Mouse (Mus musculus): ENCODE measurements at regions not wholly inside any gene's neighbourhood (a gene's known extent, or its start where the extent isn't known, plus 50 kb on each side); places are given as distances from the start of the nearest gene placed in this dataset.

GRCm38 (mm10) chr4:47605676-47606075, 131.2 kb downstream of the Sec61b start:
- TF ChIP-seq CTCF (IDR thresholded peaks at IDR 0.05; ENCODE audit: control insufficient read depth, insufficient read depth, insufficient read length) (no peak), MYOD1 (IDR thresholded peaks at IDR 0.05; ENCODE audit: control insufficient read depth, insufficient read length, low read depth) (no peak), FOSL1 (IDR thresholded peaks at IDR 0.05; ENCODE audit: insufficient read depth, low read length, poor library complexity, severe bottlenecking) (no peak), USF1 (IDR thresholded peaks at IDR 0.05; ENCODE audit: low read depth) (no peak), CEBPB (IDR thresholded peaks at IDR 0.05; ENCODE audit: low read depth) (no peak), MYOG (IDR thresholded peaks at IDR 0.05; ENCODE audit: control insufficient read depth, extremely low read depth, insufficient read length) (no peak), MAX (IDR thresholded peaks at IDR 0.05) (no peak)
- no peak overlapping the region for H3K4me3 ChIP-seq (ENCODE audit: insufficient read depth, poor library complexity, severe bottlenecking)
- H3K79me3 ChIP-seq (ENCODE audit: low read depth): no peaks in the 10 kb centered on the region
- H3K27me3 ChIP-seq (ENCODE audit: control insufficient read depth, insufficient read depth, insufficient read length): peaks cover 13% of the 10 kb centered on the region
- H3ac ChIP-seq (ENCODE audit: control insufficient read depth, insufficient read length, low read depth): no peak overlapping the region
- no peaks in the 10 kb centered on the region for H3K79me2 ChIP-seq (ENCODE audit: control insufficient read depth, insufficient read depth)
- no peaks in the 10 kb centered on the region for H3K36me3 ChIP-seq (ENCODE audit: control insufficient read depth, insufficient read depth)

GRCm38 (mm10) chr4:47608673-47609072, 134.2 kb downstream of the Sec61b start:
- TF ChIP-seq MYOG (IDR thresholded peaks at IDR 0.05; ENCODE audit: control insufficient read depth, extremely low read depth, insufficient read length) (no peak), CEBPB (IDR thresholded peaks at IDR 0.05; ENCODE audit: low read depth) (no peak)
- Histone ChIP-seq H3K79me2 (ENCODE audit: control insufficient read depth, insufficient read depth) (no peaks in the 10 kb centered on the region), H3K79me3 (ENCODE audit: low read depth) (no peaks in the 10 kb centered on the region), H3K4me3 (ENCODE audit: insufficient read depth, poor library complexity, severe bottlenecking) (no peak overlapping the region), H3K27me3 (ENCODE audit: control insufficient read depth, insufficient read depth, insufficient read length) (peaks cover 19% of the 10 kb centered on the region), H3K36me3 (ENCODE audit: control insufficient read depth, insufficient read depth) (no peaks in the 10 kb centered on the region), H3ac (ENCODE audit: control insufficient read depth, insufficient read length, low read depth) (no peak overlapping the region)

GRCm38 (mm10) chr4:47610913-47611312, 136.5 kb downstream of the Sec61b start:
- Histone ChIP-seq H3ac (ENCODE audit: control insufficient read depth, insufficient read length, low read depth) (no peak overlapping the region), H3K36me3 (ENCODE audit: control insufficient read depth, insufficient read depth) (no peaks in the 10 kb centered on the region), H3K79me3 (ENCODE audit: low read depth) (no peaks in the 10 kb centered on the region), H3K4me3 (ENCODE audit: insufficient read depth, poor library complexity, severe bottlenecking) (no peak overlapping the region), H3K27me3 (ENCODE audit: control insufficient read depth, insufficient read depth, insufficient read length) (peaks cover 19% of the 10 kb centered on the region), H3K79me2 (ENCODE audit: control insufficient read depth, insufficient read depth) (no peaks in the 10 kb centered on the region)
- no peak for TF ChIP-seq CEBPB (IDR thresholded peaks at IDR 0.05; ENCODE audit: low read depth)
- TF ChIP-seq MYOG (IDR thresholded peaks at IDR 0.05; ENCODE audit: control insufficient read depth, extremely low read depth, insufficient read length): no peak
- no peak for TF ChIP-seq MYOD1 (IDR thresholded peaks at IDR 0.05; ENCODE audit: control insufficient read depth, insufficient read length, low read depth)
- TF ChIP-seq MAX (IDR thresholded peaks at IDR 0.05): no peak
- no peak for TF ChIP-seq FOSL1 (IDR thresholded peaks at IDR 0.05; ENCODE audit: insufficient read depth, low read length, poor library complexity, severe bottlenecking)
- no peak for TF ChIP-seq CTCF (IDR thresholded peaks at IDR 0.05; ENCODE audit: control insufficient read depth, insufficient read depth, insufficient read length)
- TF ChIP-seq USF1 (IDR thresholded peaks at IDR 0.05; ENCODE audit: low read depth): no peak

GRCm38 (mm10) chr4:47616525-47616924, 142.1 kb downstream of the Sec61b start:
- Histone ChIP-seq H3K36me3 (ENCODE audit: control insufficient read depth, insufficient read depth) (no peaks in the 10 kb centered on the region), H3K79me2 (ENCODE audit: control insufficient read depth, insufficient read depth) (no peaks in the 10 kb centered on the region), H3K4me3 (ENCODE audit: insufficient read depth, poor library complexity, severe bottlenecking) (no peak overlapping the region), H3K27me3 (ENCODE audit: control insufficient read depth, insufficient read depth, insufficient read length) (peaks cover 4% of the 10 kb centered on the region), H3ac (ENCODE audit: control insufficient read depth, insufficient read length, low read depth) (no peak overlapping the region), H3K79me3 (ENCODE audit: low read depth) (no peaks in the 10 kb centered on the region)
- TF ChIP-seq MYOD1 (IDR thresholded peaks at IDR 0.05; ENCODE audit: control insufficient read depth, insufficient read length, low read depth): no peak
- no peak for TF ChIP-seq MAX (IDR thresholded peaks at IDR 0.05)
- TF ChIP-seq MYOG (IDR thresholded peaks at IDR 0.05; ENCODE audit: control insufficient read depth, extremely low read depth, insufficient read length): no peak
- TF ChIP-seq FOSL1 (IDR thresholded peaks at IDR 0.05; ENCODE audit: insufficient read depth, low read length, poor library complexity, severe bottlenecking): no peak
- no peak for TF ChIP-seq CEBPB (IDR thresholded peaks at IDR 0.05; ENCODE audit: low read depth)
- no peak for TF ChIP-seq CTCF (IDR thresholded peaks at IDR 0.05; ENCODE audit: control insufficient read depth, insufficient read depth, insufficient read length)
- no peak for TF ChIP-seq USF1 (IDR thresholded peaks at IDR 0.05; ENCODE audit: low read depth)

GRCm38 (mm10) chr4:47620700-47621099, 146.2 kb downstream of the Sec61b start:
- Histone ChIP-seq H3K79me3 (ENCODE audit: low read depth) (no peaks in the 10 kb centered on the region), H3K36me3 (ENCODE audit: control insufficient read depth, insufficient read depth) (no peaks in the 10 kb centered on the region), H3K79me2 (ENCODE audit: control insufficient read depth, insufficient read depth) (no peaks in the 10 kb centered on the region), H3K27me3 (ENCODE audit: control insufficient read depth, insufficient read depth, insufficient read length) (no peaks in the 10 kb centered on the region), H3K4me3 (ENCODE audit: insufficient read depth, poor library complexity, severe bottlenecking) (no peak overlapping the region), H3ac (ENCODE audit: control insufficient read depth, insufficient read length, low read depth) (no peak overlapping the region)
- TF ChIP-seq MYOG (IDR thresholded peaks at IDR 0.05; ENCODE audit: control insufficient read depth, extremely low read depth, insufficient read length) (no peak), MAX (IDR thresholded peaks at IDR 0.05) (no peak), USF1 (IDR thresholded peaks at IDR 0.05; ENCODE audit: low read depth) (no peak), FOSL1 (IDR thresholded peaks at IDR 0.05; ENCODE audit: insufficient read depth, low read length, poor library complexity, severe bottlenecking) (no peak), CTCF (IDR thresholded peaks at IDR 0.05; ENCODE audit: control insufficient read depth, insufficient read depth, insufficient read length) (no peak), CEBPB (IDR thresholded peaks at IDR 0.05; ENCODE audit: low read depth) (no peak), MYOD1 (IDR thresholded peaks at IDR 0.05; ENCODE audit: control insufficient read depth, insufficient read length, low read depth) (no peak)
